Mouse (Mus musculus) gastrocnemius, postnatal 36 days (tissue): ENCODE measurements around the gene Rsph1. TPM values are rescaled to one million over a fixed set of nuclear protein-coding genes. Genes with fewer than 3 reads are reported as not detected.

ENCODE experiments used
- DNase-seq, 2 experiments: peaks; one replicate each; pipeline ENCODE4 v3.0.0; 2022
- intact Hi-C: fragments of 180-260 bp; cut with DNase I; formaldehyde crosslinking; loops from one replicate; pipeline ENCODE4 v1.15.1; 2025
- total RNA-seq, 2 experiments: library from RNA; stranded (reverse); gene quantifications; 2 replicates each; pipeline ENCODE4 v1.2.3; 2021

Rsph1 gene
- total RNA-seq, 2 experiments from 2014 or later, result 7.7 to 8.6 TPM

- DNase-seq, result no peak
- intact Hi-C loops, result no loop called here
Observed at GRCm38 (mm10) chr17:31263770-31264169, 13.4 kb downstream of the Rsph1 start.

DNA sequence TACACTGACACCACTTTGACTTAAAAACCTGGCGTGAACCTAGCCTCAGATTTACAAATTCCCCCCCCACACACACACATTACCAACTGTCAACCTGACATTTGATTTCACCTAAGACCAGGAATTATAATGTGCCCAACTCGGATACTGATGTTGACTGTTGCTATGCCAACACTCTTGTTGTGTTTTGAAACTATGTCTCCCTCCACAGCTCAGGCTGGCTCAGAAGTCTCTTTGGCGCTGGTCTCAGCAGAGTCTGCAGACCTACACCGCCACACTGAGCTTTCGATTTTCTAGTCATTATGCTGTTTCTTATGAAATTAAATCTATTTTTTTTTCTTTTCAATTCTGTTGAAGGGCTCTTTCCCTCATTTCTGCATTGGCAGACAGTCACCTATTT lies 14.5 kb downstream of the Rsph1 start:
- DNase-seq, result peak in 1 of 2 experiments; percentile 15
- intact Hi-C loops, result no loop called here

- no peak for DNase-seq
- intact Hi-C loops, result no loop called here
Observed at GRCm38 (mm10) chr17:31261352-31261751, 15.8 kb downstream of the Rsph1 start.

- intact Hi-C loops, result no loop called here
- DNase-seq, result peak; percentile 86 to 87
Observed at GRCm38 (mm10) chr17:31260430-31260829, 16.8 kb downstream of the Rsph1 start.

DNA sequence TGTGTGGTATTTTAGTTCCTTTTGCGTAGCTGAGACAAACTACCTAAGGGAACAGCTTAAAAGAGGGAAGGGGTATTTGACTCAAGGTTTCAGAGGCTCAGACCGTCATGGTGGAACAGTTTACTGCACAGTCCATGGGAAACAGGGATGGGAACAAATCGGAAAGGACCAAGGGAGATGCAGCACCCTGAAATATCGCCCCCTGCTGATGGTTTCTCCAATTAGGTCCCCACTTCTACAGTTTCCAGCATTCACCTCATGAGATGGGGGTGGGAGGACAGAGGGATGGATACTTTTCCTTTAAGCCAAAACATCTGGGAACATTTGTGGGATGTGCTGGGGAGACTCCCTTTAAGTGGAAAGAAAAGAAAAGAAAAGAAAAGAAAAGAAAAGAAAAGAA lies 17.4 kb downstream of the Rsph1 start:
- intact Hi-C loops, result no loop called here

GRCm38 (mm10) chr17:31259145-31259544 lies 18.0 kb downstream of the Rsph1 start:
- DNase-seq, result peak in 1 of 2 experiments; percentile 14
- intact Hi-C loops, result no loop called here

More for the DNA sequence above, 17.4 kb downstream of the Rsph1 start:
- DNase-seq, result peak in 1 of 2 experiments; percentile 9

DNA sequence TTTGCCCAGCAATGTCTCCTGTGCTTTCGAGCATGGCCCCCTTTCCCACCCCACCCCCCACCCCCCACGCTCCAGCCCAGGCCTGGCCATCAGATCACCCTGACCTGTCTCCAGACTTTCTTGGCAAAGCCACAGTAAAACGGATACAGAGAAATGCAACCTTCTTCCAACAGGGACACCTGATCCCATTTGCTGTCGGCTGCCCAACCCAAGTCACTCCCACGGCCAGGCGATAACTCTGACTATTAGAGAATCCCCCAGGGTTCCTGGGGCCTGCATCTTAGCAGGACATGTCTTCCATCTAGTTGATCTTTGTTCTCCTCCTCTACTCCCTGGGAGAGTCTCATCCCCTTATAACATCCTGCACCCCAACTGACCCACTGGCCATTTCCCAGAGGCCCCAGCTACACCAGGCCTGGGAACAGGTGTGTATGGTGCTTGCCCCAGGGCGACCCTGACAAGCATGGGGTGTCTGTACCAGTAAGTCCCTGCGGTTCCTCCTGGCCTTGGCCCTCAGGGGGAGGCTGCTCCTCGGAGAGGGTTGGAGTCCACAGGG lies 18.8 kb downstream of the Rsph1 start:
- peak; percentile 56 to 58 for DNase-seq
- intact Hi-C loops, result no loop called here

- intact Hi-C loops, result no loop called here
- peak in 1 of 2 experiments; percentile 37 for DNase-seq
Observed at GRCm38 (mm10) chr17:31257898-31258297, 19.3 kb downstream of the Rsph1 start.

- DNase-seq, result no peak
- intact Hi-C loops, result no loop called here
Observed at GRCm38 (mm10) chr17:31257149-31257548, 20.0 kb downstream of the Rsph1 start.

DNA sequence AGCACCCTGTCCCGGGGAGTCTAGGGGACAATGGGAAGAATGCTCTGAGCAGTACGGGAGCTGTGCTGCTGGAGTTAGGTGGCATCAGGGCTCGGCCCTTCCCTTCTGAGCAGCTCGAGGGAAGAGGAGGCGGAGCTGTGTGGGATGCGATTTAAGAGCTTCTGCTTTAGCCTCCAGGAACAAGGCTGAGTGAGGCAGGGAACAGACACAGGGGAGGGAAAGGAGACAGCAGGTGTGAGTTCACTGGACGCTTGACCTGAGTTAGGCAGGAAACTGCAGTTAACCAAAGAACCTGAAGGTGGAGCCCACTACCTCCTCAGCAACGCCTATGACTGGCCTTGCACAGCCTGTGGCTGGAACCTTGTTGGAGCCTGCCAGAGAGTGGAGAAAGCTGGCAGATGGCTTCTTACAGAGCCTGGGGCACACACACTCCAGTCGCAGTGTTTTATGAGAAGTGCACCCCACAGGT lies 22.7 kb downstream of the Rsph1 start:
- intact Hi-C loops, result loop anchor here (1.0 to 2.0 kb wide), 2 partner anchors 16 to 54 kb away; no protein-coding TSS in a partner anchor
- peak; percentile 72 to 75 for DNase-seq

GRCm38 (mm10) chr17:31253951-31254350 lies 23.2 kb downstream of the Rsph1 start:
- no peak for DNase-seq
- intact Hi-C loops, result loop anchor here (1.0 to 2.0 kb wide), 2 partner anchors 17 to 54 kb away; no protein-coding TSS in a partner anchor

GRCm38 (mm10) chr17:31247144-31247543 lies 30.0 kb downstream of the Rsph1 start:
- intact Hi-C loops, result no loop called here
- no peak for DNase-seq

GRCm38 (mm10) chr17:31245321-31245720 lies 31.9 kb downstream of the Rsph1 start:
- no peak for DNase-seq
- intact Hi-C loops, result no loop called here

GRCm38 (mm10) chr17:31242764-31243163 lies 34.4 kb downstream of the Rsph1 start:
- intact Hi-C loops, result no loop called here

DNA sequence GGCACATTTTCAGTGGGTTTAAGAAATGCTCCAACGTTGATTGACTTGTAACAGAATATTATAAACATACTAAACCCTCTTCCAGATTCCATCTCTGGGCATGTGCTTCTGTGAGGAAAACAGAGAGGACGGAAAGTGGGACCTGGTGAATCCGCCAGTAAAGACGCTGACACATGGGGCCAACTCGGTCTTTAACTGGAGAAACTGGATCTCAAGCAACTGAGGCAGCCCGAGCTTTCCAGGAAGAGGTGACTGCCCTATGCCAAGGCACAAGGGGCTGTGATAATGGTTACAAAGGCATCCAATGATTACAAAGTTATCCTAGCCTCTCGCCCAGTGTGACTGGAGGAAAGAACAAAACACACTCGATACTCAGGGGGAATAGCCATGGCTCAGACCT lies 36.0 kb downstream of the Rsph1 start:
- DNase-seq, result no peak
- intact Hi-C loops, result loop anchor here (2.0 kb wide), 1 partner anchor 102 kb away; no protein-coding TSS in a partner anchor

More at GRCm38 (mm10) chr17:31242764-31243163, 34.4 kb downstream of the Rsph1 start:
- no peak for DNase-seq

DNA sequence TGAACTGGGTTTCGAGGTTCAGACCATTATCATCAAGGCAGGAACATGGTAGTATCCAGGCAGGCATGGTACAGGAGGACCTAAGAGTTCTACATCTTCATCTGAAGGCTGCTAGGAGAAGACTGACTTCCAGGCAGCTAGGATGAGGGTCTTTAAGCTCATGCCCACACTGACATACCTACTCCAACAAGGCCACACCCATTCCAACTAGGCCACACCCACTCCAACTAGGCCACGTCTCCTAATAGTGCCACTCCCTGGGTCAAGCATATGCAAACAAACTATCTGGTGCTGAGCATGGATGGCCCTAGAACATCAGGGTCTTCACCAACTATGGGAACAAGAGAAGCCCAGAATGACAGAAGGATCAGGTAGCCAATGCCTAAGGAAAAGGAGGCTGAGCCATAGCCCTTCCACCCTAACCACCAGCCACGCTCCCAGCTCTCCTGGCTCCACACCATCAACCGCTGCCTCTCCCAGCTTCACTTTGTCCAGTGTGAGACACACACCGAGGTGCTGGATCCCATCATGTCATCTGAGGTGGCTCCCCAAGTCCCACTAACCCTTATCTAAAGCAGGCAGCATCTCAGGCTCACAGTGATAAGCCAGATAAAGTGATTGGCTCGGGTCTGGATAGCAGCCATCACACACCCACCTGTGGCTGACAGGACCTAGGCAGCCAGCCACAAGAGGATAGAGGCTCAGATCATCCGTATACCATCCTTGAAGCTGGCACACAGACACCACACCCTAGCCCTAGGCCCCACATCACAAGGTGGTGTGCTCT lies 38.8 kb downstream of the Rsph1 start:
- intact Hi-C loops, result no loop called here
- no peak for DNase-seq

DNA sequence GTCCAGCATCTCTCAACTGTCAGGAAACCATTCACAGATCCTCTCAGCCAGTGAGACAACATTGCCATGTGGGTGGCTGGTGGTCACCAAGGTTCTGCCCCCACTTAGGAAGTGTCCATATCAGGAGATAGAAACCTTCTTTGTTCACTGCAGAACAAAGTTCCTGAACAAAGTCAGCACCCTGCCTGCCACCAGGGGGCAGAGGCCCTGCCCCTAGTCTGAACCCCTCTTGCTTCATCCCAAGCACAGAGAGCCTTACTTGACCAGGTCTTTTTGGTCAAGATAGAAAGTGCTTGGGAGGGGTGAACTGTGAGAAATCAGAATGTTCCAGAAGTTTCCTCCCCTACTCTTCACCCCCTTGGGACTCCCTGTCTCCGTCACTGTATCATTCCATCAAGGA lies 41.3 kb downstream of the Rsph1 start:
- intact Hi-C loops, result no loop called here
- DNase-seq, result no peak

GRCm38 (mm10) chr17:31232251-31233010 lies 44.8 kb downstream of the Rsph1 start:
- no peak for DNase-seq

GRCm38 (mm10) chr17:31231780-31232179 lies 45.4 kb downstream of the Rsph1 start:
- intact Hi-C loops, result no loop called here
- DNase-seq, result no peak

More at GRCm38 (mm10) chr17:31232251-31233010, 44.8 kb downstream of the Rsph1 start:
- intact Hi-C loops, result no loop called here

DNA sequence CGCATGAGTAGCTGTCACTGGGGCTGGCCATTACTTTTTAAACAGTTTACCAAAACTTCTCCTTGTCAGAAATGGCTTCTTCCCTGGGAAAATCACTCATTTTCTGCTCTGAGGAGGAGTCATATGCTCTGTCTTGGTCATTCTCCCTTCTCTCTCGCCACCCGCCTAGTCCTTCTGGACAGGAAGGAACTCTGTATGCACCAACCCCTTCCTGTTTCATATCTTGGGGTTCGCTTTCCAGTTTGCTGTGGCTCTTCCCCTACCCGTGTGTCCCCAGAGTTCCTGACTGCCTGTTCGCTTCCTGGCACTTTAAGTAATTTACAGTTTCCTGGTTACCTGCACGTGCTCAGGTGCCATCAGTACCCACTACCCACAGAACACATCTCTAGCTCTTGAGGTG lies 50.3 kb downstream of the Rsph1 start:
- DNase-seq, result no peak
- intact Hi-C loops, result no loop called here

GRCm38 (mm10) chr17:31226368-31226767 lies 50.8 kb downstream of the Rsph1 start:
- intact Hi-C loops, result no loop called here
- DNase-seq, result no peak
